Comparison of ENCODE assay signal across 18 mouse cellular contexts in genomic region chr4:88157644-88158043, GRCm38 (mm10).
DNase-seq lines count a peak whose midpoint lies in the region; ATAC-seq and TF ChIP-seq lines count a peak whose summit lies in the region.
"Had no signal": no experiment of that assay in that cellular context is flagged by ENCODE, and none has a peak within 500 bp of the region (broad histone marks: within the 10 kb centered on the region; RNA-seq: fewer than 3 reads in every experiment).

No protein-coding gene starts in this region.

- no peaks in the 10 kb centered on the region for H3K9me3 ChIP-seq in forebrain, embryonic 13.5 days (replicated peaks)
- no peaks in the 10 kb centered on the region for H3K9me3 ChIP-seq in forebrain, embryonic 10.5 days
- no peaks in the 10 kb centered on the region for H3K9me3 ChIP-seq in neural tube, embryonic 13.5 days
- H3K9me3 ChIP-seq: liver, embryonic 13.5 days had no signal

- TF ChIP-seq CTCF in brain, embryonic 14.5 days (IDR thresholded peaks at IDR 0.05; ENCODE audit: borderline replicate concordance, extremely low read depth, insufficient read depth, insufficient read length), result no peak

- peak; percentile 57; the same call in 1 of the 2 replicates for ATAC-seq in forebrain, embryonic 13.5 days
- ATAC-seq in neural tube, embryonic 13.5 days (ENCODE audit: low read depth), result peak; percentile 84
- ATAC-seq: activated CD4-positive, CD25-positive, alpha-beta regulatory T cell, adult 4 months had no signal

- no peak overlapping the region for H3K9ac ChIP-seq in forebrain, embryonic 13.5 days
- no peak overlapping the region for H3K9ac ChIP-seq in neural tube, embryonic 13.5 days
- H3K9ac ChIP-seq: liver, embryonic 13.5 days had no signal

- H3K4me1 ChIP-seq in forebrain, embryonic 13.5 days, result peaks cover 26% of the 10 kb centered on the region; the same call in 1 of the 2 replicates
- H3K4me1 ChIP-seq in forebrain, embryonic 10.5 days, result peaks cover 2% of the 10 kb centered on the region
- peaks cover 33% of the 10 kb centered on the region for H3K4me1 ChIP-seq in neural tube, embryonic 13.5 days (replicated peaks)
- H3K4me1 ChIP-seq: liver, embryonic 13.5 days had no signal

- H3K36me3 ChIP-seq in forebrain, embryonic 13.5 days (ENCODE audit: poor library complexity, severe bottlenecking), result no peaks in the 10 kb centered on the region
- H3K36me3 ChIP-seq in forebrain, embryonic 10.5 days (replicated peaks), result no peaks in the 10 kb centered on the region
- H3K36me3 ChIP-seq in neural tube, embryonic 13.5 days, result no peaks in the 10 kb centered on the region
- H3K36me3 ChIP-seq: liver, embryonic 13.5 days had no signal

- H3K27ac ChIP-seq in forebrain, embryonic 13.5 days, result peak overlapping the region; percentile 65
- H3K27ac ChIP-seq in forebrain, embryonic 10.5 days, result no peak overlapping the region
- peak overlapping the region; percentile 57 for H3K27ac ChIP-seq in neural tube, embryonic 13.5 days (replicated peaks)
- H3K27ac ChIP-seq: liver, embryonic 13.5 days; stomach, postnatal 0 days had no signal

- no peak overlapping the region for H3K4me2 ChIP-seq in forebrain, embryonic 13.5 days
- H3K4me2 ChIP-seq in neural tube, embryonic 13.5 days, result no peak overlapping the region
- H3K4me2 ChIP-seq: heart, embryonic 11.5 days; liver, embryonic 13.5 days had no signal

- no peak for DNase-seq in forebrain, embryonic 10.5 days (ENCODE audit: extremely low spot score, low spot score)
- peak; percentile 29 to 48 for DNase-seq in left cerebral cortex, postnatal 14 days (ENCODE audit: low spot score in 2 of 2)
- no peak for DNase-seq in left cerebral cortex, adult 8-10 months (ENCODE audit: low spot score in 2 of 2)
- DNase-seq in brain, embryonic 14.5 days (ENCODE audit: low read depth), result peak; percentile 79
- DNase-seq in adrenal gland, adult (ENCODE audit: inconsistent age in 2 of 2, low spot score in 1 of 2), result no peak
- no peak for DNase-seq in heart, adult 11 months
- DNase-seq: cerebellum, adult 11 months; gastrocnemius, postnatal 36 days; kidney, adult 11 months; kidney, postnatal 10 days; layer of hippocampus, adult 9-11 months; liver, embryonic 13.5 days; thymus, postnatal 4 days had no signal

- no peaks in the 10 kb centered on the region for H3K27me3 ChIP-seq in forebrain, embryonic 13.5 days
- no peaks in the 10 kb centered on the region for H3K27me3 ChIP-seq in forebrain, embryonic 10.5 days (ENCODE audit: poor library complexity, severe bottlenecking)
- H3K27me3 ChIP-seq in neural tube, embryonic 13.5 days, result no peaks in the 10 kb centered on the region
- H3K27me3 ChIP-seq: liver, embryonic 13.5 days had no signal

- intact Hi-C loops in left cerebral cortex, postnatal 14 days (cut with DNase I), result no loop called here

- H3K4me3 ChIP-seq in forebrain, embryonic 13.5 days, result no peak overlapping the region
- no peak overlapping the region for H3K4me3 ChIP-seq in forebrain, embryonic 10.5 days
- no peak overlapping the region for H3K4me3 ChIP-seq in neural tube, embryonic 13.5 days
- H3K4me3 ChIP-seq: liver, embryonic 13.5 days had no signal

- no peak for TF ChIP-seq POLR2A in brain, embryonic 14.5 days (IDR thresholded peaks at IDR 0.05; ENCODE audit: borderline replicate concordance, extremely low read depth, insufficient read depth, insufficient read length, poor library complexity, severe bottlenecking)

- 77% methylated on average over 6 of the region's 6 CpGs for WGBS in forebrain, embryonic 13.5 days
- 95% methylated on average over 6 of the region's 6 CpGs for WGBS in forebrain, embryonic 10.5 days
- 33% methylated on average over 6 of the region's 6 CpGs for WGBS in neural tube, embryonic 13.5 days

Comparison
In these comparisons a context has a peak if more than half of its experiments do, and no peak if none do; other contexts are left out.
1. DNase-seq: peak in left cerebral cortex, postnatal 14 days (2 of 2) and brain, embryonic 14.5 days (single experiment); none in forebrain, embryonic 10.5 days (single experiment), left cerebral cortex, adult 8-10 months (0 of 2), adrenal gland, adult (0 of 2) and heart, adult 11 months (single experiment).